Mouse (Mus musculus) brown adipose tissue, adult 24 weeks (tissue): ENCODE measurements around the gene Tnfrsf21. TPM values are rescaled to one million over a fixed set of nuclear protein-coding genes. Genes with fewer than 3 reads are reported as not detected.

Experiments used
- H3K27ac ChIP-seq: fragments of 200-500 bp; replicated peaks from 2 replicates; pipeline ENCODE4 v1.5.1; 2012; ENCODE audit warnings: low read depth, mild to moderate bottlenecking, low read length
- H3K4me1 ChIP-seq: fragments of 200-500 bp; 2 replicates; pipeline ENCODE4 v1.6.1; 2012; ENCODE audit warnings: low read length, mixed read lengths; ENCODE audit not compliant: control insufficient read depth, insufficient read depth, insufficient read length
- H3K4me3 ChIP-seq: fragments of 200-500 bp; 2 replicates; pipeline ENCODE4 v1.5.1; 2012; ENCODE audit warnings: low read depth, mild to moderate bottlenecking, low read length, moderate library complexity; ENCODE audit not compliant: insufficient read depth
- polyA plus RNA-seq: library from polyadenylated mRNA; stranded (reverse); fragments of >200 nt; gene quantifications from 2 replicates; pipeline ENCODE4 v1.2.4, GENCODE M21; 2012; ENCODE audit not compliant: missing spikeins, insufficient read depth, insufficient read length

Tnfrsf21 gene
- polyA plus RNA-seq, 1 experiment = 4.4 TPM

DNA sequence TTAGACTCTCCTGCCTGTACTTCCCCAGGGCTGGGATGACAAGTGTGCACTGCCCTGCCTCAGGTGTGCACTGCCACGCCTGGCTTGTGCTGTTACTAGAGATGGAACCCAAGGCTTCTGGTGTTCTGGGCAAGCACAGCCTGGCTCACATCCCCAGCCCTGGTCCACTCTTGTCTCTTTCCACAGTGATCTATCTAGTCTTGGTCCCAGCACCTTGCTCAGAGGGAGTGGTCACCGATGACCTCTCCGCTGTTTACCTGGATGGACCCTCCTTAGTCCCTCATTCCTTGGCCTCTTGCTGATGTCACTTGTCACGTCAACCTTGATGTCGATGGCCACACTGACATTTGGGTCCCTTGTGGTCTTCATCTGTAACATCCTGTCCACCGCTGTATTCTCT, 98.6 kb downstream of the Tnfrsf21 start:
- Histone ChIP-seq H3K4me1 (no peaks in the 10 kb centered on the region), H3K4me3 (no peak overlapping the region), H3K27ac (no peak overlapping the region)

DNA sequence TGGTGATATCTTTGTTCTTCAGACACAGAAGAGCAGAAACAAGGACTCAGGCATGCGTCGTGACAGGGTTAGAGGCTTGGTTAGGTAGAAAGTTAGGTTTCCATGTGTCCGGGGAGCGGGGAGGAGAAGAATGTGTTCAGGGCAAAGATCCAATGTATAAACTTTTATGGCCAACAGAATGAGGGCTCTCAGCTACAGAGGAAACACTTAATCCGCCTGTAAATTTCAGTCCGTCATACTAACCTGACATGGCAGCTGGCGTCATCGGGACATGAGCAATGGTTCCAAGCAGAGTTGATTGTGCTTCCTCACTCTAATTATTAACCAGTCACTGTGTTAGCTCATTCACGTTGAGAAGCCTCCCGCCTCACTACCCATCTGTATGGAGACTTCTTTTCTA, 100.4 kb downstream of the Tnfrsf21 start:
- H3K27ac ChIP-seq = no peak overlapping the region

GRCm38 (mm10) chr17:43119446-43119845, 103.1 kb downstream of the Tnfrsf21 start:
- Histone ChIP-seq H3K27ac (no peak overlapping the region), H3K4me1 (no peaks in the 10 kb centered on the region), H3K4me3 (no peak overlapping the region)

More for the DNA sequence above, 100.4 kb downstream of the Tnfrsf21 start:
- H3K4me3 ChIP-seq = no peak overlapping the region
- no peaks in the 10 kb centered on the region for H3K4me1 ChIP-seq

DNA sequence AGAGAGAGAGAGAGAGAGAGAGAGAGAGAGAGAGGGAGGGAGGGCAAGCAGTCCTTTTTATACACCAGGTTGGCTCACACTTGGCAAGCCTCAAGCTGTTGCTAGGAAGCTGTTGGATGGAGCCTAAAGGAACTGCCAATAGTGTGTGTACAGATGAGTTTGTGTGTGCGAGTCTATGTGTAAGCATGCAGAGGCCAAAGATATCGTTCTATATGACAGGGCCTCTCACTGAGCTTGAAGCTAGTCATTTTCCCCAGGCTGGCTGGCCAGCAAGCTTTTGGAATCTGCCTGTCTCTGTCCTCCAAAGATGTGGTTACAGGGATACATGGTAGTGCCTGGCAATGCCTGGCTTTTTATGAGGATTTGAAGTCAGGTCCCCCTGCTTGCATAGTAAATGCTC, 104.7 kb downstream of the Tnfrsf21 start:
- Histone ChIP-seq H3K27ac (no peak overlapping the region), H3K4me3 (no peak overlapping the region), H3K4me1 (no peaks in the 10 kb centered on the region)

- Histone ChIP-seq H3K4me3 (no peak overlapping the region), H3K4me1 (no peaks in the 10 kb centered on the region), H3K27ac (no peak overlapping the region)
Measured at GRCm38 (mm10) chr17:43128305-43128704, 112.0 kb downstream of the Tnfrsf21 start.

- Histone ChIP-seq H3K27ac (no peak overlapping the region), H3K4me1 (no peaks in the 10 kb centered on the region), H3K4me3 (no peak overlapping the region)
Measured at GRCm38 (mm10) chr17:43128908-43129533, 112.7 kb downstream of the Tnfrsf21 start.

DNA sequence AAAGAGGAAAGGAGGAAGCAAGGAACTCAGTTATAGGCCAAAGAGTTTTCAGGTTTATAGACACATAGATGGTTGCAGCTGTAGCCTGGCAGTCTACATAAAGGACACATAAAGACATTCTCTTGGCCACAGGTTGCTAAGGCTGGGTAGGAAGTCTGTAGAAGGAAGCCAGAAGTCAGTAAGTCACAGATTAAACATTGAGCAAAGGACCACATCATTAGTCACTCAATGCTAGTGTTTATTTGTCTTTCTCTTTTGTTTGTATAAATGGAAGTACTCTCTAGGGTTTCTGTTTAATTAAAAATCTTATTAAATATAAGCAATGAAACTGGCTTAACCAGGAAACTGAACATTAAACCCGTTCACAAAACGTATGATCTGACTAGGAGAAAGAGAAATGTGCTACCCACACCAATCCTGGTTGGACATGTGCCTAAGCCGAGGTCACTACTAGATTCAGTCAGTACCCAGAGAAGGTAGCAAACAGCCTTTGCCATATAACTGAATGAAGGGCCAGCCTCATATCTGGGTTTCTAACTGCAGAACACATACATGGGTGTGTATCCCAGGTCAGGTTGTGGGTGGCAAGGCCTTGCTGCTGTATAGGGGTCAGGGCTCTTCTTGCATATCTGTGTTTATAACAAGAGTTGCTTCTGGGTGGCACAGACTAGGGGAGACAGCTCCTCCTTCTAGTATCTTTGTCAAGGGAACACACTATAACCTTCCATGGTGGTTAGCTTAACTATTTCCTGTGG, 113.9 kb downstream of the Tnfrsf21 start:
- no peak overlapping the region for H3K4me3 ChIP-seq
- no peaks in the 10 kb centered on the region for H3K4me1 ChIP-seq
- no peak overlapping the region for H3K27ac ChIP-seq

- no peak overlapping the region for H3K27ac ChIP-seq
- no peak overlapping the region for H3K4me3 ChIP-seq
- H3K4me1 ChIP-seq = no peaks in the 10 kb centered on the region
Measured at GRCm38 (mm10) chr17:43130870-43131264, 114.5 kb downstream of the Tnfrsf21 start.

DNA sequence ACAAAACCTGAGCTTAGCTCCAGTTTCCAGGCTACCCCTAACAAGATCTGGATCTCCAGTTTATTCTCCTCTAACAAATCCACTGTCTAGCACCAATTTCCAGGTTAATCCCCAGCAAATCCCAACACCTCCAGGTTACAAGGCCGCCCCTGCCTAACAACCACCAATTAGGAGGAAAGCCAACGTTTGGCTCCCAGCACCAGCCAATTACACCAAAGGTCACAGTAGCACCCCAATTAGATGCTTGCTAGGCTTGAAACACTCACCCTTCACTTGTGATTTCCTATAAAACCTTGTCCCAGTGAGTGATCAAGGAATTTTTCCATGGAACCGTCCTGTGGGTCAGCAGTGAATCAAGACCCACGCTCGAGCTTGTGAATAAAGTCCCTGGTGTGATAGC, 116.1 kb downstream of the Tnfrsf21 start:
- Histone ChIP-seq H3K4me3 (no peak overlapping the region), H3K4me1 (no peaks in the 10 kb centered on the region), H3K27ac (no peak overlapping the region)

- Histone ChIP-seq H3K4me1 (peaks cover 3% of the 10 kb centered on the region; the same call in 1 of the 2 replicates), H3K27ac (no peak overlapping the region), H3K4me3 (no peak overlapping the region)
Measured at GRCm38 (mm10) chr17:43133106-43133505, 116.8 kb downstream of the Tnfrsf21 start.

DNA sequence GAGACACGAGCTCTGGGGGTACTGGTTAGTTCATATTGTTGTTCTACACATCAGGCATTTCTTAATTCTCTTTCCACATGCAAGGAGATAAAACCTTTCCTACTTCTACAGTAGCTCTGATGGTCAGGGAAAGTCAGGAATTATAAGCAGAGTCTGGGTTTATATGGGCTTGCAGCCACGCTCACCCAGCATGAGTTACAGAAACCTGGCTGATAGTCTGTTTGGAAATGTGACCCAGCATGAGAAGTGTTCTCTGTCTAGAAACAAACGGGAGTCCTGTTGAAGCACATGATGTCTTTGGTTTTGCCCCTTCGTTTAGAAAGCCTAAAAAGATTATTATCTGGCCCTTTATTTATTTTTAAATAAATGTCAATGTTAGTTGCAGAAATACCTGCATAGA, 118.6 kb downstream of the Tnfrsf21 start:
- no peak overlapping the region for H3K27ac ChIP-seq
- no peak overlapping the region for H3K4me3 ChIP-seq
- H3K4me1 ChIP-seq = peaks cover 3% of the 10 kb centered on the region; the same call in 1 of the 2 replicates

DNA sequence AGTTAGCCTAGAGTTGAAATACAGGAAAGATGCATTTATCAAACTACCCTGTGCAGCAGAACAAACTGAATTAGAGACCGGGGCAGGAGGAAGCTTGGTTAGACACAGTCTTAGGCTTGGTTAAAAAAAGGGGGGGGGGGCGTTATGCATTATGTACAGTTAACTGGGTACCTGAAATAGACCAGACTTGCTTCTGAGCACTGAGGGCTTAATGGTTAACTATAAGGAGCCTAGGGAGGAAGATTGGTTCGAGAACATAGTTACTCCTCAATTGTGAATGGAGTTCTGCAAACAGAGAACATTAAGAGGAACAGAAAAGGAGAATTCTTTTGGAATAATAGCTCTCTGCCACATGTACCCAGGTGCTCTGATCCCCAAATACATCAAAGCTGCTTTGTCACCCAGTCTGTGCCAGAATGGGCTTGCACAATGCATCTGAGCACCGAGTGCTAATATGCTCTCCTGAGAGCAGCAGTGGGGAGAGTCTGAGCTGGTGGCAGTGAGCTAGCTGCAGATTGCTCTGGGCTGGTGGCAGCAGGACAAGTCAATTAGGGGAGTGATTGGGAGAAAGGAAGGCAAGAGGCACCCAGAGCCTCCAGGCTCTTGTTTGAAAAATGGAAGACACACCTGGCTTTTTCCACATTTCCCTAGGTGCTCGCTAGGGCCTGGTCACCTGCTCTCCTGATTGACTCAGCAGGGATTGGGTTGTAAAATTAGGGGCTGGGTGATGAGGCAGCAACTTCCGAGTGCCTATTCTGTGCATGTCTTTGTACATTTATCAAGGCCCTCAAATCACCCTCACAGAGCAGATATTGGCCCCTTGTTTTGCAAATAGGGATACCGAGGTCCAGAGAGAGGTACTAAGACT, 119.3 kb downstream of the Tnfrsf21 start:
- Histone ChIP-seq H3K4me3 (no peak overlapping the region), H3K27ac (no peak overlapping the region), H3K4me1 (peaks cover 3% of the 10 kb centered on the region; the same call in 1 of the 2 replicates)

- H3K4me1 ChIP-seq = peaks cover 3% of the 10 kb centered on the region; the same call in 1 of the 2 replicates
- no peak overlapping the region for H3K4me3 ChIP-seq
- no peak overlapping the region for H3K27ac ChIP-seq
Measured at GRCm38 (mm10) chr17:43136720-43137119, 120.4 kb downstream of the Tnfrsf21 start.

GRCm38 (mm10) chr17:43137838-43138237, 121.5 kb downstream of the Tnfrsf21 start:
- Histone ChIP-seq H3K4me3 (no peak overlapping the region), H3K27ac (peak overlapping the region; percentile 66), H3K4me1 (peaks cover 3% of the 10 kb centered on the region; the same call in 1 of the 2 replicates)

GRCm38 (mm10) chr17:43138356-43138755, 122.0 kb downstream of the Tnfrsf21 start:
- Histone ChIP-seq H3K4me3 (no peak overlapping the region), H3K4me1 (peaks cover 3% of the 10 kb centered on the region; the same call in 1 of the 2 replicates), H3K27ac (peak overlapping the region; percentile 66)
